Mouse (Mus musculus): ENCODE results near the gene Ncapg2. TPM values are rescaled to one million over a fixed set of nuclear protein-coding genes. Genes with fewer than 3 reads are reported as not detected.

Gene Ncapg2
- polyA plus RNA-seq, 1 experiment: 49.5 TPM

DNA sequence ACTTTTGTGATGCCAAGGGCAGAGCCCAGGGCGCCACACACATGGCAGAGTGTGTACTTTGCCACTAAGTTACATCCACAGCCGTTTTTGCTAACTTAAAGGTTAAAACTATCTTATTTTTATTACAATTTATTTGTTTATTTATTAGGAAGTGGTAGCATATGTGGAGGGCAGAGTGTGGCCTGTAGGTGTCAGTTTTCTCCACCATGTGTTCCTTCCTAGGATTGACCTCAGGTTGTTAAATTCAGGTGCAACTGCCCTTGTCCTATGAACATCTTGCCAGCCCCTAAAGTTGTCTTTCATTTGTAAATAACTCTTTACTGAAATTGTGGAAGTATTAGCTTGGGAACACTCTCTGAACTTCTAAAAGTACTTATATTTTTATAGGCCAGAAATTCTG is 20.2 kb downstream of the Ncapg2 start:
- Histone ChIP-seq H3K27ac (ENCODE audit: insufficient read depth, low read length) (no peak overlapping the region), H3K9me3 (replicated peaks; ENCODE audit: control insufficient read depth, insufficient read depth, low read length, poor library complexity, severe bottlenecking) (no peaks in the 10 kb centered on the region), H3K27me3 (ENCODE audit: control insufficient read depth, insufficient read depth, low read length, poor library complexity, severe bottlenecking) (no peaks in the 10 kb centered on the region), H3K9ac (ENCODE audit: low read depth, poor library complexity, severe bottlenecking) (no peak overlapping the region), H3K36me3 (ENCODE audit: control insufficient read depth, insufficient read depth, low read length, poor library complexity, severe bottlenecking) (peaks cover 37% of the 10 kb centered on the region), H3K4me3 (ENCODE audit: low read depth, low read length) (no peak overlapping the region), H3K4me1 (ENCODE audit: control insufficient read depth, insufficient read depth, low read length) (no peaks in the 10 kb centered on the region)
- no peak for TF ChIP-seq CTCF (IDR thresholded peaks at IDR 0.05; ENCODE audit: low read depth, low read length)
- TF ChIP-seq EP300 (IDR thresholded peaks at IDR 0.05; ENCODE audit: insufficient read depth, low read depth, low read length): no peak
- TF ChIP-seq POLR2A (IDR thresholded peaks at IDR 0.05; ENCODE audit: insufficient read depth, low read length): no peak

DNA sequence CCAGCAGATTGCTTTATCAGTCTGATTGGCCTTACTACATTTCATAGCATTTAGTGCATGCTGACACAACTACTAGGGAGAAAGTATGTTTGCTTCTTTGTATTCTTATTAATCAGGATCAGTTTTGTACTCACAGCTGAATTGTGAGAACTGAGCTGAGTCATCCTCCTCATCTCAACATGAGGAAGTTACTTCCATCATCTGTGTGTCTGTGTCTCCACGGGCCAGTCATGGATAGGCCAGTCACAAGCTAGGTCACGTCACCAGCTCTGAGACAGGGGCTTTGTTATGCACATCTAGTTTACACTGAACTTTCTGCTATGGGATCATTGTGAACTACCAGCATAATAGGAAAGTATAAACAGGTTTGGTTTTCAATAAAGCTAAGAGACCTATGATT is 28.5 kb downstream of the Ncapg2 start:
- Histone ChIP-seq H3K4me1 (ENCODE audit: control insufficient read depth, insufficient read depth, low read length) (no peaks in the 10 kb centered on the region), H3K27me3 (ENCODE audit: control insufficient read depth, insufficient read depth, low read length, poor library complexity, severe bottlenecking) (no peaks in the 10 kb centered on the region), H3K27ac (ENCODE audit: insufficient read depth, low read length) (no peak overlapping the region), H3K4me3 (ENCODE audit: low read depth, low read length) (no peak overlapping the region), H3K9ac (ENCODE audit: low read depth, poor library complexity, severe bottlenecking) (no peak overlapping the region), H3K36me3 (ENCODE audit: control insufficient read depth, insufficient read depth, low read length, poor library complexity, severe bottlenecking) (peaks cover 28% of the 10 kb centered on the region), H3K9me3 (replicated peaks; ENCODE audit: control insufficient read depth, insufficient read depth, low read length, poor library complexity, severe bottlenecking) (no peaks in the 10 kb centered on the region)
- no peak for TF ChIP-seq POLR2A (IDR thresholded peaks at IDR 0.05; ENCODE audit: insufficient read depth, low read length)
- TF ChIP-seq CTCF (IDR thresholded peaks at IDR 0.05; ENCODE audit: low read depth, low read length): no peak
- no peak for TF ChIP-seq EP300 (IDR thresholded peaks at IDR 0.05; ENCODE audit: insufficient read depth, low read depth, low read length)

DNA sequence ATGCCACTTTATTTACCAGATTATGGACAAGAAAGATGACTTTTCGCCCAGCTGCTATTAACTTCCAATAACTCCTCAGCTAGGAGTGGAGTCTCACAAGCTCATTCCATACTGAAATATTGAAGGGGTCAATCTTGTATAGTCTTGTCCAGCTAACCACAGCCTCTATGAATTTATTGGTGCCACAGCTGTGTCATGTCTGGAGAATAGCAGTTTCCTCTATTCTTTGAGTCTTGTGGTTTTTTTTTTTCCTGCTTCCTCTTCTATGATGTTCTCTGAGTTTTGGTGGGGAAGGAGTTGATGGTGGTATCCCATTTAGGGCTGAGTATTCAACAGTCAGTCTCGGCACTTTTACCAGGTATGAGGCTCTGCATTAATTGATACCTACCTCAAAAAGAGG is 30.0 kb downstream of the Ncapg2 start:
- Histone ChIP-seq H3K4me1 (ENCODE audit: control insufficient read depth, insufficient read depth, low read length) (no peaks in the 10 kb centered on the region), H3K9me3 (replicated peaks; ENCODE audit: control insufficient read depth, insufficient read depth, low read length, poor library complexity, severe bottlenecking) (no peaks in the 10 kb centered on the region), H3K9ac (ENCODE audit: low read depth, poor library complexity, severe bottlenecking) (no peak overlapping the region), H3K27ac (ENCODE audit: insufficient read depth, low read length) (no peak overlapping the region), H3K36me3 (ENCODE audit: control insufficient read depth, insufficient read depth, low read length, poor library complexity, severe bottlenecking) (peaks cover 31% of the 10 kb centered on the region), H3K27me3 (ENCODE audit: control insufficient read depth, insufficient read depth, low read length, poor library complexity, severe bottlenecking) (no peaks in the 10 kb centered on the region), H3K4me3 (ENCODE audit: low read depth, low read length) (no peak overlapping the region)
- no peak for TF ChIP-seq POLR2A (IDR thresholded peaks at IDR 0.05; ENCODE audit: insufficient read depth, low read length)
- no peak for TF ChIP-seq EP300 (IDR thresholded peaks at IDR 0.05; ENCODE audit: insufficient read depth, low read depth, low read length)
- no peak for TF ChIP-seq CTCF (IDR thresholded peaks at IDR 0.05; ENCODE audit: low read depth, low read length)

DNA sequence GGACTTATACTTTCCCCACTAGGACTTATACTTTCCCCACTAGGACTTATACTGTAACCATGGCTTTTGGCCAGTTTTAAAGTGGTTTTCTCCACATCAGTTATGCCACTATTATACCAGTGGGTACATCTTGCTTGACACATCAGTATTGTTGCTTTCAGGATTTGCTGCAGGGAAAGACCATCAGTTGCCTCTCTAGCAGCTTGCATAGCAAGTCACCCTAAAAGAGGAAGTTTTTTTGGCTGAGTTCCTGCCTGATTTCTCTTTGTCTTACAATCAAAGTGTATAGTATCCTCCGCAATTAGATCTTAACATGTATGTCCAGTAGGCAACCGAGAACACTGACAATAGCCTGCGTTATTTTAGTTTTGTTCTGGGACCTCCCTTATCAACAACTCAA is 30.9 kb downstream of the Ncapg2 start:
- H3K4me3 ChIP-seq (ENCODE audit: low read depth, low read length): no peak overlapping the region
- H3K36me3 ChIP-seq (ENCODE audit: control insufficient read depth, insufficient read depth, low read length, poor library complexity, severe bottlenecking): peaks cover 33% of the 10 kb centered on the region
- no peak overlapping the region for H3K27ac ChIP-seq (ENCODE audit: insufficient read depth, low read length)
- TF ChIP-seq POLR2A (IDR thresholded peaks at IDR 0.05; ENCODE audit: insufficient read depth, low read length): no peak
- no peak for TF ChIP-seq EP300 (IDR thresholded peaks at IDR 0.05; ENCODE audit: insufficient read depth, low read depth, low read length)
- no peak for TF ChIP-seq CTCF (IDR thresholded peaks at IDR 0.05; ENCODE audit: low read depth, low read length)
- no peaks in the 10 kb centered on the region for H3K4me1 ChIP-seq (ENCODE audit: control insufficient read depth, insufficient read depth, low read length)
- H3K9me3 ChIP-seq (replicated peaks; ENCODE audit: control insufficient read depth, insufficient read depth, low read length, poor library complexity, severe bottlenecking): no peaks in the 10 kb centered on the region
- no peak overlapping the region for H3K9ac ChIP-seq (ENCODE audit: low read depth, poor library complexity, severe bottlenecking)
- H3K27me3 ChIP-seq (ENCODE audit: control insufficient read depth, insufficient read depth, low read length, poor library complexity, severe bottlenecking): no peaks in the 10 kb centered on the region

DNA sequence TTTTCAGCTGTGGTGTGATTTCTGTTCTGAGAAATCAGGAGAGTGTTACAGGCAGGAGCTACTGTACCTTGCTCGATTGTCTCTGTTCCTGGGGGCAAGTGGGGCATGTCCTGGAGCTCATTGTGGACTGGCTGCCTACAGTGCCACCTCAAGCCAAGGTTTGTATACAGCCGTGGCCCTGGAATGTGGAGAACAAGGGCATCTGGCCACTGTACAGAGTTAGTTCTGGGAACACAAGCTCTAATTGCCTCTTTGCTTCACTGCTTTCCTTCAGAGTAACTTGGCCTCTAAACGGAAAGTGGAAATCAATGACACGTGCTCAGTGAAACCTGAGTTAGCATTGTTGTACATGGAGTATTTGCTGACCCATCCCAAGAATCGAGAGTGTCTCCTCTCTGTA is 33.4 kb downstream of the Ncapg2 start:
- H3K4me1 ChIP-seq (ENCODE audit: control insufficient read depth, insufficient read depth, low read length): no peaks in the 10 kb centered on the region
- no peak overlapping the region for H3K27ac ChIP-seq (ENCODE audit: insufficient read depth, low read length)
- TF ChIP-seq CTCF (IDR thresholded peaks at IDR 0.05; ENCODE audit: low read depth, low read length) (no peak), EP300 (IDR thresholded peaks at IDR 0.05; ENCODE audit: insufficient read depth, low read depth, low read length) (no peak), POLR2A (IDR thresholded peaks at IDR 0.05; ENCODE audit: insufficient read depth, low read length) (no peak)
- H3K27me3 ChIP-seq (ENCODE audit: control insufficient read depth, insufficient read depth, low read length, poor library complexity, severe bottlenecking): no peaks in the 10 kb centered on the region
- no peaks in the 10 kb centered on the region for H3K9me3 ChIP-seq (replicated peaks; ENCODE audit: control insufficient read depth, insufficient read depth, low read length, poor library complexity, severe bottlenecking)
- no peak overlapping the region for H3K4me3 ChIP-seq (ENCODE audit: low read depth, low read length)
- no peak overlapping the region for H3K9ac ChIP-seq (ENCODE audit: low read depth, poor library complexity, severe bottlenecking)
- peaks cover 29% of the 10 kb centered on the region for H3K36me3 ChIP-seq (ENCODE audit: control insufficient read depth, insufficient read depth, low read length, poor library complexity, severe bottlenecking)

DNA sequence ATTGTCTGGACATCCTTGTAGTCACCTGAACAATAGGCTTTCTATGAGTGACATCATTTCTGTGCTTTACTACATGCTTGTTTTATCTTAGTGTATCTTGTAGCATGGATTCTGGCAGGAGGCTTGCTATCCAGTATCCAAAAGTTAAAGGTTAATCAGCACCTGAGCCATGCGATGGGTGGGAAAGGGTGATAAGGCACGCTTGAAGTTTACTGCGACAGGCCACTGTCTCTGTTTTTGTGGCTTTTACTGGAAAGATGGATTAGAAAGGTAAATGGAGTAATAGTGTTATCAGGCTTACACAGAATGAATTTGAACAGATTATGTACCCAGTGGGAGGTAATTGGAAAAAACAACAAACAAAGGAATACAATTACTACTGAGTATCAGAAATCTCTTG is 37.0 kb downstream of the Ncapg2 start:
- H3K9me3 ChIP-seq (replicated peaks; ENCODE audit: control insufficient read depth, insufficient read depth, low read length, poor library complexity, severe bottlenecking): no peaks in the 10 kb centered on the region
- H3K36me3 ChIP-seq (ENCODE audit: control insufficient read depth, insufficient read depth, low read length, poor library complexity, severe bottlenecking): peaks cover 31% of the 10 kb centered on the region
- no peak overlapping the region for H3K27ac ChIP-seq (ENCODE audit: insufficient read depth, low read length)
- TF ChIP-seq CTCF (IDR thresholded peaks at IDR 0.05; ENCODE audit: low read depth, low read length) (no peak), POLR2A (IDR thresholded peaks at IDR 0.05; ENCODE audit: insufficient read depth, low read length) (no peak), EP300 (IDR thresholded peaks at IDR 0.05; ENCODE audit: insufficient read depth, low read depth, low read length) (no peak)
- H3K9ac ChIP-seq (ENCODE audit: low read depth, poor library complexity, severe bottlenecking): no peak overlapping the region
- no peaks in the 10 kb centered on the region for H3K4me1 ChIP-seq (ENCODE audit: control insufficient read depth, insufficient read depth, low read length)
- H3K4me3 ChIP-seq (ENCODE audit: low read depth, low read length): no peak overlapping the region
- H3K27me3 ChIP-seq (ENCODE audit: control insufficient read depth, insufficient read depth, low read length, poor library complexity, severe bottlenecking): no peaks in the 10 kb centered on the region
